Mouse (Mus musculus) midbrain, embryonic 11.5 days (tissue): Measurements from ENCODE around the gene Olfr1385. TPM values are rescaled to one million over a fixed set of nuclear protein-coding genes. Genes with fewer than 3 reads are reported as not detected.
"Not testable (repeated sequence)": the region's sequence is repeated elsewhere in the genome, so short reads cannot be mapped to it uniquely, and the experiment has no call there.

Experiments
- ATAC-seq: fragments of 200-750 bp; cut with Nextera tagmentation; 2 replicates; pipeline ENCODE4 v1.8.0; 2017; ENCODE audit warnings: moderate TSS enrichment, moderate library complexity; ENCODE audit not compliant: low FRiP score
- DNase-seq: peaks from one replicate; pipeline ENCODE4 v3.0.0; 2015; ENCODE audit warnings: low spot score; ENCODE audit errors: missing footprints
- H3K27ac ChIP-seq: fragments of 300-500 bp; sonication (generic); 2 replicates; pipeline ENCODE4 v1.5.1; 2014; ENCODE audit warnings: low read depth, low read length
- H3K27me3 ChIP-seq: fragments of 300-500 bp; sonication (generic); 2 replicates; pipeline ENCODE4 v1.6.1; 2014; ENCODE audit warnings: mild to moderate bottlenecking, low read length, moderate library complexity, mixed read lengths; ENCODE audit not compliant: control insufficient read depth, insufficient read depth
- H3K36me3 ChIP-seq: fragments of 300-500 bp; sonication (generic); 2 replicates; pipeline ENCODE4 v1.6.1; 2014; ENCODE audit warnings: mild to moderate bottlenecking, low read length, moderate library complexity, mixed read lengths; ENCODE audit not compliant: control insufficient read depth, insufficient read depth
- H3K4me1 ChIP-seq: fragments of 300-500 bp; sonication (generic); 2 replicates; pipeline ENCODE4 v1.6.1; 2014; ENCODE audit warnings: low read length; ENCODE audit not compliant: control insufficient read depth, insufficient read depth
- H3K4me2 ChIP-seq: fragments of 300-500 bp; sonication (generic); 2 replicates; pipeline ENCODE4 v1.6.1; 2014; ENCODE audit warnings: mild to moderate bottlenecking, moderate library complexity
- H3K4me3 ChIP-seq: fragments of 300-500 bp; sonication (generic); 2 replicates; pipeline ENCODE4 v1.5.1; 2014; ENCODE audit warnings: low read depth, low read length
- H3K9ac ChIP-seq: fragments of 300-500 bp; sonication (generic); 2 replicates; pipeline ENCODE4 v1.6.1; 2014; ENCODE audit warnings: low read length
- H3K9me3 ChIP-seq: fragments of 300-500 bp; sonication (generic); 2 replicates; pipeline ENCODE4 v1.6.1; 2016; ENCODE audit warnings: low read length; ENCODE audit not compliant: control insufficient read depth
- WGBS: fragments of 180-500 bp; shearing (Covaris S2); extraction: QIAGEN DNeasy Blood & Tissue Kit; methylation state at CpG from one replicate; pipeline ENCODE4 v1.1.7; 2014; 5-methylcytosine and 5-hydroxymethylcytosine counted together
- polyA plus RNA-seq: library from polyadenylated mRNA; unstranded; fragments of >200 nt; fragmentation: Nextera tagmentation; extraction: Ambion mirVana; gene quantifications from 2 replicates; pipeline ENCODE4 v1.2.1, GENCODE M21; 2014

Gene Olfr1385
- polyA plus RNA-seq: not detected in 2 replicates

DNA sequence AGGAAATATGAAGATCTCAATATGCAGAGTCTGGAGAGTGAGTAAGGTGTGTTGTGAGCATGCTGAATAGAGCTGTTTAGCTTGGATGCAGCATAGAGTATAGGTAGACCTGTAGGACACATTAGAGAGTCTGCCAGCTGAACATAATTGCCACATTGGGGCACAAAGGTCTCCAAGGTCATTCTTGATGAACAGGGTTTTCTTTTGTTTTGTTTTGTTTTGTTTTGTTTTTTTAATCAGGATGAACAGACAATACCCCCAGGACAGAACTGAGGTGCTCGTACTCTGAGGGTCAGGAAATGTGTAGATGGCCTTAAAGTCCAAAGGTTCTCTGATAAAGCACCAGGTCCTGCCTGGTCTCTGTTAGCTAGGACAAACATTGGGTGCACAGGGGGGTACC, at the start of gene Olfr1385:
TSS of gene Olfr1385 (plus strand) at position 301 of the 400 bp plus-strand sequence.
- not testable (repeated sequence) for H3K4me2 ChIP-seq, DNase-seq, H3K36me3 ChIP-seq, H3K9me3 ChIP-seq, H3K9ac ChIP-seq, H3K27ac ChIP-seq, H3K4me1 ChIP-seq, ATAC-seq, H3K27me3 ChIP-seq, H3K4me3 ChIP-seq
- WGBS: 81% methylated on average over 1 of the region's 1 CpGs

DNA sequence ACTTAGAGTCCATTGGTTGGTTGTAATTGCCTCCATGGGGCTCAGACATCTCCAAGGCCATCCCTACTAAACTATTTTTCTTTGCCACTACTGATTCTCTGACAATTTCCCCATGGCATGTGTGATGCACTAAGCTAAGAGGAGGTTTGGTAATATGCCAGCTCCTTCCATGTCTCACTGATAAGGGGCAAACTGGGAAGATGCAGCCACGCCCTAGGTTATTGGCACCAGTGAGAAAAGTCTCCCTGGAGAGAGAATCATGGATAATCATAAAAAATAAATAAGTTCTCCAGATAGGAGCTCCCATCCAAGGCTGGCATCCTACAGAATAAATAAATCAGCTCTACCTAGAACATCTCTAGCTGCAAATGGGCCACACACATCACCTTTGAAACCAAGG, 33.8 kb upstream of the Olfr1385 start, which contains the start of gene Olfr1387:
TSS of gene Olfr1387 (plus strand) at position 301 of the 400 bp plus-strand sequence.
- WGBS: 96% methylated on average over 1 of the region's 1 CpGs
- no peak within 1 kb of the TSS for H3K4me2 ChIP-seq

DNA sequence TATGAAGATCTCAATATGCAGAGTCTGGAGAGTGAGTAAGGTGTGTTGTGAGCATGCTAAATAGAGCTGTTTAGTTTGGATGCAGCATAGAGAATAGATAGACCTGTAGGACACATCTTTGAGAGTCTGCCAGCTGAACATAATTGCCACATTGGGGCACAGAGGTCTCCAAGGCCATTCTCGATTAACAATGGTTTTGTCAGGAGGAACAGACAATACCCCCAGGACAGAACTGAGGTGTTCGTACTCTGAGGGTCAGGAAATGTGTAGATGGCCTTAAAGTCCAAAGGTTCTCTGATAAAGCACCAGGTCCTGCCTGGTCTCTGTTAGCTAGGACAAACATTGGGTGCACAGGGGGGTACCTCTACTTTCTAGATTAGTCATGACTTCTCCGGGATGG, 24.1 kb upstream of the Olfr1385 start, which contains the start of gene Olfr1386:
TSS of gene Olfr1386 (plus strand) at position 301 of the 400 bp plus-strand sequence.
- H3K27me3 ChIP-seq, H3K4me1 ChIP-seq, H3K9me3 ChIP-seq, H3K4me2 ChIP-seq, H3K36me3 ChIP-seq, DNase-seq, ATAC-seq, H3K9ac ChIP-seq, H3K4me3 ChIP-seq, H3K27ac ChIP-seq: not testable (repeated sequence)
- WGBS: 80% methylated on average over 2 of the region's 3 CpGs

More for the DNA sequence above, 33.8 kb upstream of the Olfr1385 start, which contains the start of gene Olfr1387:
- Histone ChIP-seq H3K4me1 (no peaks in the 10 kb centered on the region), H3K27me3 (no peaks in the 10 kb centered on the region), H3K4me3 (no peak within 1 kb of the TSS), H3K36me3 (no peaks in the 10 kb centered on the region), H3K27ac (no peak within 1 kb of the TSS), H3K9ac (no peak within 1 kb of the TSS), H3K9me3 (no peaks in the 10 kb centered on the region)
- no peak for ATAC-seq
- no peak for DNase-seq

DNA sequence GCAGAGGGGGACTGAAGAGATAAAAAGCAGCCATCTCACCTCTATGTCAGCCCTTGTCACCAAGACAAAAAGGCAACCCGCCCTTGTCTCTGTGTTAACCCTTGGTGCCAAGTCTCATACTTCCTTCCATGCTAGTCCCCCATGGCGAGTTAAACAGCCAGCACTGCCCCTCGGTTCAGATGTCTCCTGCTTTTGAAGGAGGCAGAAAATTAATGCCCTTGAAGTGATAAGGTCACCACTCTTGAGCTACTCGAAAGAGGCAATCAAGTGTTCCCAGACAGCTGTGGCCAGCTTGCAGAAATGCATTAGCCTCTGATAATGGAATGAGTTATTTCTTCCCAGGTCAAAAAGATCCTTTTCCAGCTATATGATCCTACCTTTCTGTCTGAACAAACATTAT, 2.9 kb upstream of the Olfr1385 start:
- Histone ChIP-seq H3K27me3 (no peaks in the 10 kb centered on the region), H3K4me1 (no peaks in the 10 kb centered on the region), H3K9me3 (no peaks in the 10 kb centered on the region), H3K27ac (no peak overlapping the region), H3K36me3 (no peaks in the 10 kb centered on the region), H3K4me2 (no peak overlapping the region), H3K9ac (no peak overlapping the region), H3K4me3 (no peak overlapping the region)
- no peak for ATAC-seq
- 75% methylated on average over 4 of the region's 4 CpGs for WGBS
- no peak for DNase-seq

DNA sequence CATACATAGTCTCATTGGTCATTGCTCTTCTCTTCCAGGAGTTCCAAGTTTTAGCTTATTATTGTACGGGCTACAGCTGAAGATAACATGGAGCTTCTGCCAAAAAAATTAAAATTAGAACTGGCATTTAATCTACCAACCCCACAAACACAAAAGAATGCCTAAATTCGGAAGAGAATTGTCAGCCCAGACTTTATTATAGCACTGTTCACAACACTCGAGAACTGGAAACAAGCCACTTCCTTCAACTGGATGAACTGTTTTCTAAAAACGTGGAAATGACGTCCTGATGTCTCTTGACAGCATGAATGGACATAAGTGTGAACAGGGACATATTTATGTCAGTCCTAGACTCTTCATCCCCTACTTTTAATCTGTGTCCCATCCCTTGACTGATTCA, 29.2 kb downstream of the Olfr1385 start:
- no peaks in the 10 kb centered on the region for H3K27me3 ChIP-seq
- ATAC-seq (no peak), DNase-seq (no peak)
- no peak overlapping the region for H3K4me2 ChIP-seq
- H3K4me1 ChIP-seq: no peaks in the 10 kb centered on the region
- 77% methylated on average over 5 of the region's 5 CpGs for WGBS
- no peak overlapping the region for H3K27ac ChIP-seq
- H3K36me3 ChIP-seq: no peaks in the 10 kb centered on the region
- H3K9ac ChIP-seq: no peak overlapping the region
- no peaks in the 10 kb centered on the region for H3K9me3 ChIP-seq
- H3K4me3 ChIP-seq: no peak overlapping the region

DNA sequence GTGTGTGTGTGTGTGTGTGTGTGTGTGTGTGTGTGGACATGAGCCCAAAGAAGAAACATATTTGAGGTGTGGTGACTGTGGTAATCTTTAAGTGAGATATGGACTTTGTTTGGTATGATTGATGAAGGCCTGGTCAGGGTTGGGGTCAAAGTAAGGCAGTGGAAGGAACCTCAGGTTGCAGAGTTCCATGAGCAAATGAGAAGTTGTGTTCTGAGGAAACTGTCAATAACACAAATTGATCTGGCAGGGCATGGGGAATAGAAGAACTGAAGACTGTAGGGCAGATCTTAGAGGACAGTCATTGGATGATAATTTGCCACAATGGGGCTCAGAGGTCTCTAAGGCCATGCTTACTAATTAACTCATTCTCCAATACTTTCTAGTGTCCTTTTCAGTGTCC, 30.5 kb downstream of the Olfr1385 start, which contains the start of gene Olfr1383:
TSS of gene Olfr1383 (plus strand) at position 301 of the 400 bp plus-strand sequence.
- Histone ChIP-seq H3K27me3 (no peaks in the 10 kb centered on the region), H3K4me2 (no peak within 1 kb of the TSS), H3K4me1 (no peaks in the 10 kb centered on the region), H3K9me3 (no peaks in the 10 kb centered on the region), H3K9ac (no peak within 1 kb of the TSS), H3K27ac (no peak within 1 kb of the TSS), H3K4me3 (no peak within 1 kb of the TSS), H3K36me3 (no peaks in the 10 kb centered on the region)
- DNase-seq (no peak), ATAC-seq (no peak)

DNA sequence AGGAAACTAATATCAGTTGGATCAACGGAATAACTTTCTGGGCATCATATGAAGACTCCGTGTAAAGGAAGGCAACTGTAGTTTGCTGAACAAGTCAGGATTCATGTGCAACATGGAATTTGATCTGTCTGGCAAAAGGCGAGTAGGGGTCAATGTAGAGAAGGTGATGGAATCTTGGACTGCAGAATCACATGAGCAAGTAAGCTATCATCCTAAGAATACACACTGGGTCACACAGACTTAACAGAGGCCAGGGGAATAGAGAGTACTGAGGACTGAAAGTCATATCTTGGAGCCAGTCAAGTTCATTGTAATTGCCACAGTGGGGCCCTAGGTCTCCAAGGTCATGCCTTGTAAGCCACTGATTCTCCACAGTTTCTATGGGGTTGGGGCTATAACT, 39.1 kb downstream of the Olfr1385 start, which contains the start of gene Olfr1382:
TSS of gene Olfr1382 (plus strand) at position 301 of the 400 bp plus-strand sequence.
- no peaks in the 10 kb centered on the region for H3K4me1 ChIP-seq
- no peaks in the 10 kb centered on the region for H3K9me3 ChIP-seq
- H3K27ac ChIP-seq: no peak within 1 kb of the TSS
- H3K9ac ChIP-seq: no peak within 1 kb of the TSS
- no peak within 1 kb of the TSS for H3K4me3 ChIP-seq
- no peak for ATAC-seq
- H3K4me2 ChIP-seq: no peak within 1 kb of the TSS
- H3K36me3 ChIP-seq: no peaks in the 10 kb centered on the region
- WGBS: 86% methylated on average over 3 of the region's 3 CpGs
- no peaks in the 10 kb centered on the region for H3K27me3 ChIP-seq
- DNase-seq: no peak

DNA sequence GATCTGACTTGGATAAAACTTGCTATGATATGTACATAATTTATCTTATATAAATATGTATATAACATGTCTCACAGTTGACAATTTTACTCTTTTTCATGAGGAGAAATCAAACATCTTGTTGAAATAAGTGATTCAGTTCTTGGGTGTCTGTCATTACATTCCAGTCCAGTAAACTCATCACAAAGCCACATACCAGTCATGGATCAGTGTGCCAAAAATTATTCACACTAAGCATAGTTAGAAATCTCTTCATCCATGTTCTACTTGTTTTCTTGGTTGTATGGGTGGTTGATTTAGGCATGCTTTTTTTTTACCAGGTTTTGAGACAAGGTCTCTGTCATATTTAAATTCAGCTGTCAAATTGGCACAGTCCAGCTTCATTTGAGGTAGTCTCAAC, 43.9 kb downstream of the Olfr1385 start:
- Histone ChIP-seq H3K4me1 (no peaks in the 10 kb centered on the region), H3K36me3 (no peaks in the 10 kb centered on the region), H3K9me3 (no peaks in the 10 kb centered on the region), H3K9ac (no peak overlapping the region), H3K27me3 (no peaks in the 10 kb centered on the region), H3K4me2 (no peak overlapping the region), H3K4me3 (no peak overlapping the region), H3K27ac (no peak overlapping the region)
- DNase-seq (no peak), ATAC-seq (no peak)

DNA sequence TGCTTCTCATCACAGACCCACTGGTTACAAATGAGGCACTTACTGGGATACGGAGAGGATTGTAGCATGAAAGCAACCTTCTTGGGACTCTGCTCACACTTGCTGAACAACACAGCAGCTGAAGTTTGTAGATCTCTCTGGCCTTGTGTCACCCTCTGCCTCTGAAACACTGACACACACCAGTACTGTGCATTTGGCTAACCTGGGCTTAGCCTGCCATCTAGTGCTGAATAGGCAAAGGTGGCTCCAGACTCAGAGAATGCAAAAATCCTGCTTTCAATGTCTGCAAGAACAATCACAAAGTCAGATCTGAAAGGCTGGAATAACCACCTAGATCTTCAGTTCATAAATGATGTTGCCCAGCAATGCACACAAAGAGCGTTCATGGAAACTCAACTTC, 47.8 kb downstream of the Olfr1385 start:
- H3K27me3 ChIP-seq, H3K9ac ChIP-seq, H3K36me3 ChIP-seq, H3K9me3 ChIP-seq, H3K4me3 ChIP-seq, DNase-seq, H3K27ac ChIP-seq, H3K4me1 ChIP-seq, H3K4me2 ChIP-seq, ATAC-seq: not testable (repeated sequence)
- WGBS: 97% methylated on average over 2 of the region's 2 CpGs
